Mouse (Mus musculus): ENCODE data around the gene Srsf6. TPM values are rescaled to one million over a fixed set of nuclear protein-coding genes. Genes with fewer than 3 reads are reported as not detected.

The Srsf6 gene
- polyA plus RNA-seq, 1 experiment from 2014 or later: 218 TPM

GRCm38 (mm10) chr2:162935700-162936099 lies 4.4 kb downstream of the Srsf6 start:
- H3K9me3 ChIP-seq (replicated peaks): no peaks in the 10 kb centered on the region
- no peak overlapping the region for H3K4me3 ChIP-seq (replicated peaks)
- H3K36me3 ChIP-seq: peaks cover 80% of the 10 kb centered on the region
- WGBS: 94% methylated on average over 3 of the region's 3 CpGs
- no peak for ATAC-seq (replicated peaks; ENCODE audit: low FRiP score)
- H3K9ac ChIP-seq: no peak overlapping the region
- no peak overlapping the region for H3K4me2 ChIP-seq
- no peaks in the 10 kb centered on the region for H3K27me3 ChIP-seq
- no peak overlapping the region for H3K27ac ChIP-seq
- peaks cover 11% of the 10 kb centered on the region for H3K4me1 ChIP-seq

- ATAC-seq (replicated peaks; ENCODE audit: low FRiP score): no peak
- Histone ChIP-seq H3K4me1 (peaks cover 16% of the 10 kb centered on the region), H3K9me3 (replicated peaks) (no peaks in the 10 kb centered on the region), H3K27me3 (peaks cover 31% of the 10 kb centered on the region), H3K27ac (no peak overlapping the region), H3K4me2 (no peak overlapping the region), H3K9ac (no peak overlapping the region), H3K36me3 (peaks cover 63% of the 10 kb centered on the region), H3K4me3 (replicated peaks) (no peak overlapping the region)
- WGBS: 87% methylated on average over 1 of the region's 1 CpGs
Observed at GRCm38 (mm10) chr2:162939562-162939961, 8.2 kb downstream of the Srsf6 start.

- Histone ChIP-seq H3K4me1 (peaks cover 22% of the 10 kb centered on the region), H3K9me3 (replicated peaks) (no peaks in the 10 kb centered on the region), H3K4me3 (replicated peaks) (peak within 1 kb of the TSS; percentile 58), H3K36me3 (peaks cover 27% of the 10 kb centered on the region), H3K4me2 (peak within 1 kb of the TSS; percentile 98), H3K27me3 (peaks cover 34% of the 10 kb centered on the region), H3K9ac (peak within 1 kb of the TSS; percentile 35), H3K27ac (no peak within 1 kb of the TSS)
- under 1% methylated on average over 40 of the region's 40 CpGs for WGBS
- ATAC-seq (replicated peaks; ENCODE audit: low FRiP score): peak; percentile 59
Observed at GRCm38 (mm10) chr2:162943148-162943846, 12.0 kb downstream of the Srsf6 start, which contains the start of gene L3mbtl1. L3mbtl1 (plus strand) TSS chr2:162943472.

GRCm38 (mm10) chr2:162943931-162944330 lies 12.6 kb downstream of the Srsf6 start:
- Histone ChIP-seq H3K9me3 (replicated peaks) (no peaks in the 10 kb centered on the region), H3K27ac (no peak overlapping the region), H3K9ac (no peak overlapping the region), H3K36me3 (peaks cover 21% of the 10 kb centered on the region), H3K4me3 (replicated peaks) (peak overlapping the region; percentile 58), H3K4me1 (peaks cover 22% of the 10 kb centered on the region), H3K4me2 (peak overlapping the region; percentile 98), H3K27me3 (peaks cover 34% of the 10 kb centered on the region)
- WGBS: 5% methylated on average over 11 of the region's 11 CpGs
- no peak; the same call in 1 of the 2 replicates for ATAC-seq (replicated peaks; ENCODE audit: low FRiP score)

- 85% methylated on average over 5 of the region's 5 CpGs for WGBS
- H3K4me3 ChIP-seq (replicated peaks): no peak overlapping the region
- H3K4me2 ChIP-seq: no peak overlapping the region
- no peaks in the 10 kb centered on the region for H3K9me3 ChIP-seq (replicated peaks)
- no peak overlapping the region for H3K27ac ChIP-seq
- no peak for ATAC-seq (replicated peaks; ENCODE audit: low FRiP score)
- no peaks in the 10 kb centered on the region for H3K36me3 ChIP-seq
- H3K4me1 ChIP-seq: peaks cover 22% of the 10 kb centered on the region
- no peak overlapping the region for H3K9ac ChIP-seq
- H3K27me3 ChIP-seq: peaks cover 25% of the 10 kb centered on the region
Observed at GRCm38 (mm10) chr2:162946964-162947363, 15.6 kb downstream of the Srsf6 start.

- Histone ChIP-seq H3K9ac (no peak overlapping the region), H3K27ac (no peak overlapping the region), H3K4me3 (replicated peaks) (peak overlapping the region; percentile 28), H3K36me3 (no peaks in the 10 kb centered on the region), H3K4me2 (peak overlapping the region; percentile 58), H3K4me1 (peaks cover 18% of the 10 kb centered on the region), H3K9me3 (replicated peaks) (no peaks in the 10 kb centered on the region), H3K27me3 (peaks cover 21% of the 10 kb centered on the region)
- peak; percentile 28; the same call in 1 of the 2 replicates for ATAC-seq (replicated peaks; ENCODE audit: low FRiP score)
- WGBS: 30% methylated on average over 15 of the region's 15 CpGs
Observed at GRCm38 (mm10) chr2:162947736-162948135, 16.4 kb downstream of the Srsf6 start.

- Histone ChIP-seq H3K27me3 (peaks cover 17% of the 10 kb centered on the region), H3K4me2 (peak overlapping the region; percentile 58), H3K27ac (no peak overlapping the region), H3K9ac (no peak overlapping the region), H3K36me3 (no peaks in the 10 kb centered on the region), H3K4me1 (peaks cover 13% of the 10 kb centered on the region), H3K4me3 (replicated peaks) (peak overlapping the region; percentile 28), H3K9me3 (replicated peaks) (no peaks in the 10 kb centered on the region)
- 61% methylated on average over 14 of the region's 14 CpGs for WGBS
- 0 out of 2 replicates have a peak, but pooled peaks have one; percentile 11 for ATAC-seq (replicated peaks; ENCODE audit: low FRiP score)
Observed at GRCm38 (mm10) chr2:162948221-162948620, 16.9 kb downstream of the Srsf6 start.

- 93% methylated on average over 2 of the region's 2 CpGs for WGBS
- no peaks in the 10 kb centered on the region for H3K27me3 ChIP-seq
- no peak overlapping the region for H3K9ac ChIP-seq
- no peak overlapping the region for H3K4me3 ChIP-seq (replicated peaks)
- no peaks in the 10 kb centered on the region for H3K9me3 ChIP-seq (replicated peaks)
- no peak for ATAC-seq (replicated peaks; ENCODE audit: low FRiP score)
- no peak overlapping the region for H3K4me2 ChIP-seq
- no peak overlapping the region for H3K27ac ChIP-seq
- H3K4me1 ChIP-seq: peaks cover 5% of the 10 kb centered on the region; the same call in 1 of the 2 replicates
- H3K36me3 ChIP-seq: no peaks in the 10 kb centered on the region
Observed at GRCm38 (mm10) chr2:162950776-162951175, 19.4 kb downstream of the Srsf6 start.

- no peak for ATAC-seq (replicated peaks; ENCODE audit: low FRiP score)
- Histone ChIP-seq H3K4me2 (no peak overlapping the region), H3K4me1 (no peaks in the 10 kb centered on the region), H3K9me3 (replicated peaks) (no peaks in the 10 kb centered on the region), H3K36me3 (no peaks in the 10 kb centered on the region), H3K27me3 (no peaks in the 10 kb centered on the region), H3K9ac (no peak overlapping the region), H3K4me3 (replicated peaks) (no peak overlapping the region), H3K27ac (no peak overlapping the region)
- 99% methylated on average over 2 of the region's 2 CpGs for WGBS
Observed at GRCm38 (mm10) chr2:162956843-162957242, 25.5 kb downstream of the Srsf6 start.

- Histone ChIP-seq H3K9me3 (replicated peaks) (no peaks in the 10 kb centered on the region), H3K4me3 (replicated peaks) (no peak overlapping the region)
Observed at GRCm38 (mm10) chr2:162961321-162961720, 30.0 kb downstream of the Srsf6 start.

GRCm38 (mm10) chr2:162966734-162967133 lies 35.4 kb downstream of the Srsf6 start:
- WGBS: 88% methylated on average over 2 of the region's 2 CpGs

More at GRCm38 (mm10) chr2:162961321-162961720, 30.0 kb downstream of the Srsf6 start:
- 67% methylated on average over 9 of the region's 10 CpGs for WGBS
- Histone ChIP-seq H3K4me1 (no peaks in the 10 kb centered on the region), H3K9ac (no peak overlapping the region), H3K4me2 (no peak overlapping the region), H3K27ac (no peak overlapping the region), H3K27me3 (no peaks in the 10 kb centered on the region), H3K36me3 (no peaks in the 10 kb centered on the region)
- no peak for ATAC-seq (replicated peaks; ENCODE audit: low FRiP score)

GRCm38 (mm10) chr2:162968357-162968756 lies 37.0 kb downstream of the Srsf6 start:
- Histone ChIP-seq H3K36me3 (no peaks in the 10 kb centered on the region), H3K27me3 (no peaks in the 10 kb centered on the region), H3K27ac (no peak overlapping the region), H3K4me1 (peaks cover 6% of the 10 kb centered on the region), H3K4me3 (replicated peaks) (no peak overlapping the region), H3K9ac (no peak overlapping the region), H3K4me2 (no peak overlapping the region), H3K9me3 (replicated peaks) (no peaks in the 10 kb centered on the region)
- 6% methylated on average over 5 of the region's 5 CpGs for WGBS
- ATAC-seq (replicated peaks; ENCODE audit: low FRiP score): 0 out of 2 replicates have a peak, but pooled peaks have one; percentile 53

More at GRCm38 (mm10) chr2:162966734-162967133, 35.4 kb downstream of the Srsf6 start:
- no peaks in the 10 kb centered on the region for H3K27me3 ChIP-seq
- no peaks in the 10 kb centered on the region for H3K4me1 ChIP-seq
- H3K9ac ChIP-seq: no peak overlapping the region
- H3K4me3 ChIP-seq (replicated peaks): no peak overlapping the region
- H3K27ac ChIP-seq: no peak overlapping the region
- H3K4me2 ChIP-seq: no peak overlapping the region
- no peaks in the 10 kb centered on the region for H3K36me3 ChIP-seq
- H3K9me3 ChIP-seq (replicated peaks): no peaks in the 10 kb centered on the region
- ATAC-seq (replicated peaks; ENCODE audit: low FRiP score): no peak

All from kidney, embryonic 15.5 days (tissue).